Mouse (Mus musculus) cerebellum, adult 2 months (tissue): Measurements from ENCODE around the gene Ppp2r2d.

Experiments used
- CTCF ChIP-seq: fragments of 200-500 bp; IDR thresholded peaks from 2 replicates; pipeline ENCODE4 v1.5.1; 2011; ENCODE audit warnings: low read depth, mild to moderate bottlenecking, control low read depth, low read length, moderate library complexity, borderline replicate concordance; ENCODE audit not compliant: insufficient read depth
- POLR2A ChIP-seq: fragments of 200-500 bp; IDR thresholded peaks from 2 replicates; pipeline ENCODE4 v1.6.1; 2011; ENCODE audit warnings: low read length, control low read depth, borderline replicate concordance; ENCODE audit not compliant: insufficient read depth

DNA sequence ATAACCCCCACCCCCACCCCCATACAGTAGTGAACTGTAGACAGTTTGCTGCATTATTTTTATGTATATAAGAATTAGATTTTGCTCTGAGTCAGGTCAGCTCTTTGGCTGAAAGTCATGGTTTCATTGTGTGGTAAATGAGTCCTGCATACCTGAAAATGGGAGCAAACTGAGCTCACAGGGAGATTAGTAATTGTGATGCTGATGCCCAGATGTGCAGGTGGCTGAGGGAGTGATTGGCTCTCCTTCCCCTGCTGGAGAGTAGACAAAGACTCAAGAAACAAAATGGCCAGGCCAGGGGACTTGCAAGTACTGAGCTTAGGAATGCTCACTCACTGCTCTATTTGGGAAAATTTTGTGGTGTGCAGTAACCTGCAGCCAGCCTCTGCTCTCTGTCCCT lies 4.2 kb downstream of the Ppp2r2d start:
- TF ChIP-seq POLR2A (no peak), CTCF (no peak)
